Mouse (Mus musculus): ENCODE measurements around the gene Rbms3. TPM values are rescaled to one million over a fixed set of nuclear protein-coding genes. Genes with fewer than 3 reads are reported as not detected.

Gene Rbms3
- total RNA-seq, 2 experiments from 2014 or later = 10.6 to 10.9 TPM

GRCm38 (mm10) chr9:117252411-117252861, 377.3 kb downstream of the Rbms3 start:
- peak; percentile 61 for DNase-seq

GRCm38 (mm10) chr9:117251521-117252368, 378.0 kb downstream of the Rbms3 start:
- peak; percentile 11 for DNase-seq

GRCm38 (mm10) chr9:117250831-117251165, 378.9 kb downstream of the Rbms3 start:
- no peak for DNase-seq

- DNase-seq = no peak
These were observed 379.5 kb downstream of the Rbms3 start for GRCm38 (mm10) chr9:117250036-117250830.

- DNase-seq = no peak
These were observed 382.3 kb downstream of the Rbms3 start for GRCm38 (mm10) chr9:117247311-117247980.

- no peak for DNase-seq
These were observed 383.5 kb downstream of the Rbms3 start for GRCm38 (mm10) chr9:117246173-117246572.

- no peak for DNase-seq
These were observed 386.3 kb downstream of the Rbms3 start for GRCm38 (mm10) chr9:117243365-117243764.

- no peak for DNase-seq
These were observed 395.0 kb downstream of the Rbms3 start for GRCm38 (mm10) chr9:117234726-117235075.

- DNase-seq = no peak
These were observed 395.5 kb downstream of the Rbms3 start for GRCm38 (mm10) chr9:117234065-117234725.

GRCm38 (mm10) chr9:117222741-117223140, 407.0 kb downstream of the Rbms3 start:
- no peak for DNase-seq

GRCm38 (mm10) chr9:117221481-117221880, 408.2 kb downstream of the Rbms3 start:
- DNase-seq = no peak

GRCm38 (mm10) chr9:117216026-117216755, 413.5 kb downstream of the Rbms3 start:
- DNase-seq = no peak

GRCm38 (mm10) chr9:117212023-117212422, 417.7 kb downstream of the Rbms3 start:
- no peak for DNase-seq

- no peak for DNase-seq
These were observed 419.4 kb downstream of the Rbms3 start for GRCm38 (mm10) chr9:117210344-117210743.

GRCm38 (mm10) chr9:117205395-117205794, 424.3 kb downstream of the Rbms3 start:
- DNase-seq = no peak

- DNase-seq = no peak
These were observed 429.6 kb downstream of the Rbms3 start for GRCm38 (mm10) chr9:117200067-117200658.

GRCm38 (mm10) chr9:117197531-117197930, 432.2 kb downstream of the Rbms3 start:
- no peak for DNase-seq

GRCm38 (mm10) chr9:117192565-117193540, 436.9 kb downstream of the Rbms3 start:
- peak; percentile 66 for DNase-seq

- no peak for DNase-seq
These were observed 437.6 kb downstream of the Rbms3 start for GRCm38 (mm10) chr9:117192093-117192492.

- no peak for DNase-seq
These were observed 441.3 kb downstream of the Rbms3 start for GRCm38 (mm10) chr9:117188406-117188805.
